Mouse (Mus musculus) heart, postnatal 0 days (tissue): ENCODE data around the gene Rrbp1. TPM values are rescaled to one million over a fixed set of nuclear protein-coding genes. Genes with fewer than 3 reads are reported as not detected.

Experiments
- ATAC-seq: fragments of 200-750 bp; cut with Nextera tagmentation; 2 replicates; pipeline ENCODE4 v1.8.0; 2017; ENCODE audit warnings: low read depth, moderate number of reproducible peaks, moderate library complexity; ENCODE audit not compliant: insufficient read depth
- DNase-seq: peaks from one replicate; pipeline ENCODE4 v3.0.0-alpha.2; 2016; ENCODE audit warnings: low spot score
- H3K27ac ChIP-seq: fragments of 300-500 bp; sonication (generic); 2 replicates; pipeline ENCODE4 v1.5.1; 2014; ENCODE audit warnings: low read depth, mild to moderate bottlenecking
- H3K27me3 ChIP-seq: fragments of 300-500 bp; sonication (generic); 2 replicates; pipeline ENCODE4 v1.6.1; 2014; ENCODE audit warnings: low read length, mixed read lengths; ENCODE audit not compliant: control insufficient read depth, insufficient read depth
- H3K36me3 ChIP-seq: fragments of 300-500 bp; sonication (generic); replicated peaks from 2 replicates; pipeline ENCODE4 v1.6.1; 2014; ENCODE audit warnings: low read length, mixed read lengths; ENCODE audit not compliant: control insufficient read depth, insufficient read depth
- H3K4me1 ChIP-seq: fragments of 300-500 bp; sonication (generic); 2 replicates; pipeline ENCODE4 v1.6.1; 2014; ENCODE audit warnings: antibody characterized with exemption; ENCODE audit not compliant: control insufficient read depth, insufficient read depth
- H3K4me2 ChIP-seq: fragments of 300-500 bp; sonication (generic); 2 replicates; pipeline ENCODE4 v1.6.1; 2014; ENCODE audit warnings: low read depth, mild to moderate bottlenecking, low read length, moderate library complexity
- H3K4me3 ChIP-seq: fragments of 300-500 bp; sonication (generic); 2 replicates; pipeline ENCODE4 v1.5.1; 2014; ENCODE audit warnings: low read depth, low read length
- H3K9ac ChIP-seq: fragments of 300-500 bp; sonication (generic); replicated peaks from 2 replicates; pipeline ENCODE4 v1.6.1; 2014; ENCODE audit warnings: low read depth, low read length, mixed read lengths
- H3K9me3 ChIP-seq: fragments of 300-500 bp; sonication (generic); replicated peaks from 2 replicates; pipeline ENCODE4 v1.6.1; 2016; ENCODE audit warnings: low read length; ENCODE audit not compliant: control insufficient read depth
- CTCF ChIP-seq: IDR thresholded peaks from 2 replicates; pipeline ENCODE4 v1.5.1; 2016; ENCODE audit warnings: antibody characterized with exemption, control low read depth, low read depth
- EP300 ChIP-seq: IDR thresholded peaks from 2 replicates; pipeline ENCODE4 v1.6.1; 2016; ENCODE audit warnings: antibody characterized with exemption, low read depth
- WGBS: fragments of 180-500 bp; shearing (Covaris S2); extraction: QIAGEN DNeasy Blood & Tissue Kit; methylation state at CpG from one replicate; pipeline ENCODE4 v1.1.7; 2014; 5-methylcytosine and 5-hydroxymethylcytosine counted together
- polyA plus RNA-seq: library from polyadenylated mRNA; unstranded; fragments of >200 nt; fragmentation: Nextera tagmentation; extraction: Ambion mirVana; gene quantifications from 2 replicates; pipeline ENCODE4 v1.2.1, GENCODE M21; 2015
- total RNA-seq: library from RNA; depleted of rRNA; stranded (reverse); fragments of >200 nt; gene quantifications from 2 replicates; pipeline ENCODE4 v1.2.3, GENCODE M21; 2014; ENCODE audit warnings: low replicate concordance

The Rrbp1 gene
- total and polyA plus RNA-seq, 2 experiments from 2014 or later: 49.3 to 53.0 TPM

- ATAC-seq: no peak
- no peak for DNase-seq
- Histone ChIP-seq H3K9me3 (peaks cover 12% of the 10 kb centered on the region; the same call in 1 of the 2 replicates), H3K4me1 (0 out of 2 replicates have a peak, but pooled peaks cover 9% of the 10 kb centered on the region), H3K4me2 (no peak overlapping the region), H3K36me3 (no peaks in the 10 kb centered on the region), H3K4me3 (no peak overlapping the region), H3K9ac (no peak overlapping the region), H3K27ac (no peak overlapping the region), H3K27me3 (no peaks in the 10 kb centered on the region)
- WGBS: 59% methylated on average over 11 of the region's 11 CpGs
- TF ChIP-seq EP300 (no peak), CTCF (no peak)
Measured at GRCm38 (mm10) chr2:144046916-144047315, 35.9 kb upstream of the Rrbp1 start.

GRCm38 (mm10) chr2:144045756-144046560 lies 34.9 kb upstream of the Rrbp1 start:
- H3K27me3 ChIP-seq: no peaks in the 10 kb centered on the region
- H3K9me3 ChIP-seq: peaks cover 12% of the 10 kb centered on the region; the same call in 1 of the 2 replicates
- TF ChIP-seq CTCF: no peak
- no peak for TF ChIP-seq EP300
- no peak overlapping the region for H3K4me3 ChIP-seq
- no peak overlapping the region for H3K27ac ChIP-seq
- DNase-seq (no peak), ATAC-seq (no peak)
- no peak overlapping the region for H3K4me2 ChIP-seq
- 72% methylated on average over 5 of the region's 5 CpGs for WGBS
- H3K4me1 ChIP-seq: 0 out of 2 replicates have a peak, but pooled peaks cover 9% of the 10 kb centered on the region
- no peak overlapping the region for H3K9ac ChIP-seq
- no peaks in the 10 kb centered on the region for H3K36me3 ChIP-seq

- no peak for DNase-seq
- no peaks in the 10 kb centered on the region for H3K27me3 ChIP-seq
- peaks cover 12% of the 10 kb centered on the region; the same call in 1 of the 2 replicates for H3K9me3 ChIP-seq
- TF ChIP-seq EP300: no peak
- no peak for TF ChIP-seq CTCF
- peak; percentile 39; the same call in 1 of the 2 replicates for ATAC-seq
- H3K4me2 ChIP-seq: no peak overlapping the region
- H3K36me3 ChIP-seq: no peaks in the 10 kb centered on the region
- 0 out of 2 replicates have a peak, but pooled peaks cover 9% of the 10 kb centered on the region for H3K4me1 ChIP-seq
- no peak overlapping the region for H3K9ac ChIP-seq
- 35% methylated on average over 6 of the region's 6 CpGs for WGBS
- H3K4me3 ChIP-seq: no peak overlapping the region
- H3K27ac ChIP-seq: no peak overlapping the region
Measured at GRCm38 (mm10) chr2:144044726-144045125, 33.7 kb upstream of the Rrbp1 start.

GRCm38 (mm10) chr2:144032664-144033063 lies 21.6 kb upstream of the Rrbp1 start, which contains the start of gene Banf2:
Gene Banf2, plus strand, starts transcription at chr2:144033059.
- Histone ChIP-seq H3K4me2 (no peak within 1 kb of the TSS), H3K36me3 (no peaks in the 10 kb centered on the region), H3K27me3 (no peaks in the 10 kb centered on the region), H3K4me3 (no peak within 1 kb of the TSS), H3K9ac (no peak within 1 kb of the TSS), H3K4me1 (no peaks in the 10 kb centered on the region), H3K9me3 (no peaks in the 10 kb centered on the region), H3K27ac (no peak within 1 kb of the TSS)
- no peak for TF ChIP-seq EP300
- TF ChIP-seq CTCF: no peak
- ATAC-seq (no peak), DNase-seq (no peak)
- 80% methylated on average over 2 of the region's 2 CpGs for WGBS

- TF ChIP-seq CTCF (no peak), EP300 (no peak)
- DNase-seq (no peak), ATAC-seq (no peak)
- H3K4me3 ChIP-seq: no peak overlapping the region
- no peaks in the 10 kb centered on the region for H3K27me3 ChIP-seq
- no peak overlapping the region for H3K4me2 ChIP-seq
- no peak overlapping the region for H3K9ac ChIP-seq
- no peaks in the 10 kb centered on the region for H3K9me3 ChIP-seq
- 86% methylated on average over 7 of the region's 7 CpGs for WGBS
- no peak overlapping the region for H3K27ac ChIP-seq
- no peaks in the 10 kb centered on the region for H3K36me3 ChIP-seq
- no peaks in the 10 kb centered on the region for H3K4me1 ChIP-seq
Measured at GRCm38 (mm10) chr2:144030791-144031190, 19.7 kb upstream of the Rrbp1 start.
